Mouse (Mus musculus): ENCODE results near the gene Flii. TPM values are rescaled to one million over a fixed set of nuclear protein-coding genes. Genes with fewer than 3 reads are reported as not detected.
A peak's percentile ranks its signal among the peaks of the same experiment; 100 is the strongest.

Gene Flii
- total RNA-seq, 1 experiment from 2014 or later = 129 TPM

DNA sequence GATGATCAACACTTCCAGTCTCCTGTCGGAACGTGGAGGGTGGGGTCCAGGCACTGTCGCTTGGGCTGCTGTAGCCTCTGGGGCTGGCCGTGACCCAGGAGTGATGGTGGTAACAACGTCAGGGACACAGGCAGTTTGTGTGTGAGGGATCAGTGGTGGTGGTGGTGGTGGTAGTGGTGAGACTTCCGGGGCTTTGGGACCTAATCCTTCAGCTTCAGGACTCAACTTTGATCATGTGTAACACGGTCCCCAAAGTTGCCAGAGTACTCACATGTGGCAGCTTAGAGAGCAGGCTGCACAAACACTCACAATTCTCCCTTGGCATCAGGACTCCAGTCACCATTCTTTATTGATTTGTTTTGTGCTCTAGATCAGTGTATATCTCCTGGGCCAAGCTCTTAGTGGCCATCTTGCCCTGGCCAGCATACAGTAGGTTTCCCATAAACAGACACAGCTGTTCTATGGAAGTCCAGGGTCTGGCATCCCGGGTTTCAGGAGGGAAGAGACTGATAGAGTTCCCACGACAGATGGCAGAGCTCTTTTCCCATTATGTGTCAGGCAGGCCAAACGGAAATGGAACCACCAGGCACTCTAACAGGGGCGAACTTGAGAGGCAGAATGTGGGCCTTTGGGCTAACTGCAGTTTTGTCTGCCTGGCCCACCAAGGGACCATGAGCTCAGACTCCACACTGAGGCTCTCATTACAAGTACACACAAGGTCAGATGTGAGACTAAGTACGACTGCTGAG is 503 bp upstream of the Flii start:
- peak; percentile 11 for ATAC-seq (replicated peaks; ENCODE audit: low read depth, poor library complexity, severe bottlenecking)

- no peak for ATAC-seq (replicated peaks; ENCODE audit: low read depth, poor library complexity, severe bottlenecking)
Observed at GRCm38 (mm10) chr11:60719263-60719662, 7.8 kb downstream of the Flii start.

DNA sequence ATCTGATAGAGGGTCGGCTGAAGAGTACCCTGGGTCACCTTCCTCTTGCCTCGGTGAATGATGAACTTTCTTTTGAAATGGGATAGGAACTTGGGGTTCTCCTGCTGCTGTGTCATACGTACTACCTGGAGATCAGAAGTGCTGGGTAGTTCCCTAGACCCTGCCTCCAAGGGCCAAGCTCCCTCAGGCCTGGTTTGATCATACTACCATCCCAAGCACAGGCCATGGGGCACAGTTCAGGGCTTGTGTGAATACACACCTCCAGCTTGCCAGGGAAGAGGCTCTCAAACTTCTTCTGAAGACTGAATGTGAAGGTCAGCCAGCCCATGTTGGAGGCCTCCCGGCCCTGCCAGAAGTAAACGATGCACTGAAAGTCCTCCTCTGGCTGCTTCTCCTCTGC is 11.2 kb downstream of the Flii start:
- ATAC-seq (replicated peaks; ENCODE audit: low read depth, poor library complexity, severe bottlenecking) = no peak

DNA sequence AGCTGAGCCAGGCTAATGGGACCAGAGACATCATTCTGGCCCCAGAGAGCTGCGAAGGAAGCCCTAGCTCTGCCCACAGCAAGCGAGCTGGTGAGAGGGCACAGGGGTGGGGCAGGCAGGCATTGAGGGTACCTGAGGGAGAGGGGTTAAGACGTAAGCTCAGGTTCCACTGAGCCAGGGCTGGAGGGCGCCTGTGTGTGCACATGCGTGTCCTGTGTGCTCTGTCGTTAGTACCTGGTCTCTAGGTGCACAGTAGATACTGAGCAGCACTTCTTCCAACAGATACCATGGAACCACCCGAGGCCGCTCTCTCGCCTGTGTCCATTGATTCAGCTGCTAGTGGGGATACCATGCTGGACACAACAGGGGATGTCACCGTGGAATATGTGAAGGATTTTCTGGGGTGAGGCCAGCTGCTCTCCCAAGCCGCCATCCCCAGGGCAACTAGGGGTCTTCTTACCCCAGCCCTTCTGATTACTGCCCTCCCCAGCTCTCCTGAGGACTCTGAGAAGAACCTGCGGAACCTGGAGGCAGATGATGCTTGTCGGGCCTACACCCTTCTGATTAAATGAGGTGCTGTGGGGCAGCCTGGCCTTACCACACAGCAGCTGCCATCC is 14.3 kb downstream of the Flii start:
- no peak for ATAC-seq (replicated peaks; ENCODE audit: low read depth, poor library complexity, severe bottlenecking)

DNA sequence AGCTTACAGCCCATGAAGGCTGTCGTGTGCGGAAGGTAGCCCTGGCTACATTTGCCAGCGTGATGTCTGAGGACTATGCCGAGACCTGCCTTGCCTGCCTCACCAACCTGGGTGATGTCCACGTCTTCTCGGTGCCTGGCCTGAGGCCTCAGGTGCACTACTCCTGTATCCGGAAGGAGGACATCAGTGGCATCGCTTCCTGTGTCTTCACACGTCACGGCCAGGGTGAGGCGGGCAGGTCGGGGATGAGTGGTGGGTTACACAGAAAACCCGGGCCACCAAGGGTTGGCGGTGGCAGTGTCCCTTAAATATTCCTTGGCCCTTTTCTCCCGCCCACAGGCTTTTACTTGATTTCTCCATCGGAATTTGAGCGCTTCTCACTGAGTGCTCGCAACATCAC is 15.0 kb downstream of the Flii start:
- ATAC-seq (replicated peaks; ENCODE audit: low read depth, poor library complexity, severe bottlenecking) = no peak

GRCm38 (mm10) chr11:60711218-60711617 is 15.8 kb downstream of the Flii start:
- ATAC-seq (replicated peaks; ENCODE audit: low read depth, poor library complexity, severe bottlenecking) = no peak

- no peak for ATAC-seq (replicated peaks; ENCODE audit: low read depth, poor library complexity, severe bottlenecking)
Observed at GRCm38 (mm10) chr11:60709481-60710465, 17.3 kb downstream of the Flii start.

DNA sequence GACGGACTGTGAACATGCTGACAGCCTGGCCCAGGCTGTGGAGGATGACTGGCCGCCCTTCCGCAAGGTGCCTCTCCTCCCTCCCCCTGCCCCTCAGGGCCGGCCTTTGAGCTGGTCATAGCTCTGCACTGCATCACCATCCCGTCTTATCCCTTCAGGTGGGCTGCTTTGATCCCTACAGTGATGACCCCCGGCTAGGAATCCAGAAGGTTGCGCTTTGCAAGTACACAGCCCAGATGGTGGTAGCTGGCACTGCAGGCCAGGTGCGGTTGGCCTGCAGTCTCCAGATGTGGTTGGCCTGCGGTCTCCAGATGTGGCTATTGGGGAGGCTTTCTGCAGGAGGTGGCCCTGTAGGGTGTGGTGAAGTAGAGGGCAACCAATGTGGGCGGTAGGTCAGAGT is 18.4 kb downstream of the Flii start:
- ATAC-seq (replicated peaks; ENCODE audit: low read depth, poor library complexity, severe bottlenecking) = no peak

DNA sequence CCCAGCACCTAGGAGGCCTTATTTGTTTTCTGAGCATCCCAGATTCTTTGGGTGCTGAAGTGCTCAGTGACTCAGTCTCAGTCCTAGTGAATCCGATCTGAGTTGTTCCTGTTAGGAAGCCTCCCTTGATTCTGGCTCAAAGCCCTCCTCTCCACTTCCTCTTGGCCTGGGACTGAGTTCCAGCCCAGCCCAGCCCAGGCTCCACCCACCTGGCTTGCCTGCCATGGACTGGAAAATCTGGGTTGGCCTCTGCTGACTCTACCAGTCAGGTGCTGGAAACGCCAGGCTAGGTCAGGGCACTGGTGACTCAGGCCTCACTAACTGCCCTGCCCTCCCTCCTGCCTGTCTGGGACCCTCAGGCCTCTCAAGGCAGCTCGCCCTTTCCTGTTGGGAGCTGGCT is 19.4 kb downstream of the Flii start:
- no peak for ATAC-seq (replicated peaks; ENCODE audit: low read depth, poor library complexity, severe bottlenecking)

DNA sequence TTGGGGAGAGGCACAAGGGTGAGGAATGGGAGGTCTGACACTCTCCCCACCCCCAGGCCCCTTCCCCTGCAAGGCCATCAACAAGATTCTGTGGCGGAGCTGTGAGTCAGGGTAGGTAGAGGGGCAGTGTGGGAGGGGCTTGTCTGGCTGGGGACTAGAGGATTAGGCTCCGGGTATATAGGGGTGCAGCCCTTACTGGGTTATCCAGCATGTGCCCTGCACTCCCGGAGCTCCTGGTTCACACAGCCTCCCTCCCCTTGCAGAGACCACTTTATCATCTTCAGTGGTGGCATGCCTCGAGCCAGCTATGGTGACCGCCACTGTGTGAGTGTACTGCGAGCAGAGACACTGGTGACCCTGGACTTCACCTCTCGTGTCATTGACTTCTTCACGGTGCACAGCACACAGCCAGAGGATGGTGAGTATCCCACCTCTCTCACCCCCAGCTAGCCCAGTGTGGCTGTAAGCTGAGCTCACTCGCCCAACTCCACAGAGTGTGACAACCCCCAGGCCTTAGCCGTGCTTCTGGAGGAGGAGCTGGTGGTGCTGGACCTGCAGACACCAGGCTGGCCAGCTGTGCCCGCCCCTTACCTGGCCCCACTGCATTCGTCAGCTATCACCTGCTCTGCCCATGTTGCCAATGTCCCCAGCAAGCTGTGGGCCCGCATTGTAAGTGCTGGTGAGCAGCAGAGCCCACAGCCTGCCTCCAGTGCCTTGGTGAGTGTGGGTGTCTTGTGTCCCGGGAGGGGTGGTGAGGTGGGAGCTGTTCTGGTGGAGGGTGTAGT is 20.2 kb downstream of the Flii start:
- no peak for ATAC-seq (replicated peaks; ENCODE audit: low read depth, poor library complexity, severe bottlenecking)

DNA sequence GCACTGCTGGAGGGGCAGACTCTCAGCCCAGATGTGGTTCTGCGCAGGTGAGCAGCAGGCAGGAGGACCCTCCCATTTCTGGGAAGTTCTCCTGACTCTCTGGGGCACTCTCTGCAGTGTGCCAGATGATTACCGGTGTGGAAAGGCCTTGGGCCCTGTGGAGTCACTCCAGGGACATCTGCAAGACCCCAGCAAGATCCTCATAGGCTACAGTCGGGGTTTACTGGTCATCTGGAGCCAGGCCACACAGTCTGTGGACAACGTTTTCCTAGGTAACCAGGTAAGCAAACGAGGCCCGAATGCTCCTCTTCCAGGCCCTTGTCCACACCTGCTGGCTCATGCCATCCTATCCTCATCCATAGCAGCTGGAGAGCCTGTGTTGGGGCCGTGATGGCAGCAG is 21.0 kb downstream of the Flii start:
- no peak for ATAC-seq (replicated peaks; ENCODE audit: low read depth, poor library complexity, severe bottlenecking)

- no peak for ATAC-seq (replicated peaks; ENCODE audit: low read depth, poor library complexity, severe bottlenecking)
Observed at GRCm38 (mm10) chr11:60705255-60705654, 21.8 kb downstream of the Flii start.

DNA sequence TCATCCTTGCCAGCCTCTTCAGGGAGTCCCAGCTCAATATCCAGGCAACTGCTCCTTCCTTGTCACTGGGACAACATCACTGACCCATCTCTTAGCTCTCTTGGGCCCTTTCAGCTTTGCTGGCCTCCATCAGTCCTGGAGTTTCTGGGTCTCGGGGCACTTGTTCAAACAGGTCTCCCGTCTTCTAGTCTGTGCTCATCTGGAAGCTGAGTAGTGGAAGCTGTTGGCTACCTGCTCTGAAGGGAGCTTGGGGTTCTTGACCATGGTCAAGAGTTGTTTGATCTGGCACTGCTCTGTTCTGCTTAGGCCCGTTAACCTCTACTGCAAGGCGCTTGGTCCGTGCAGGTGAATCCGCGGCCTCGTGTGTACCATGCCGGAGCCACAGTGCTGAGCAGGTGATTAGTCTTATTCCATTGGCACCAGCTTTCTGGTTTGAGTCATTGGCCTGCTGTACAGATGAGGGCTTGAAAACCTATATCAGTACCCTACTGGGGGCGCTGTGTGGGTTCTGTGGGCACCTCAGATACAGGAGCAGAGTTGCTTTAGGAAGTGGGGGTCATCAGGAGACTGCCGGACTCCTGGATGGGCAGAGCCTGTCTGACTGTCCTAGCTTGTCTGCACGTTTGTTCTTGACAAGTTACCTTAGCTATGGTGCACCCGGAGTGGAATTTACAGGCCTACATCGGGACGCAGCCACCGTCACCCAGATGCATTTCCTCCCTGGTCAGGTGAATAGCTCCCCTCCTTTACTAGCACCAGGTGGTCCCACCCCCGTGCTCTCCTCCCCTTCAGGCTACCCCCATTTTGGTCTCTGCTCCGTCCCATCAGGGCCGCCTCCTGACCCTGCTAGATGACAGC is 22.8 kb downstream of the Flii start:
- ATAC-seq (replicated peaks; ENCODE audit: low read depth, poor library complexity, severe bottlenecking) = no peak

DNA sequence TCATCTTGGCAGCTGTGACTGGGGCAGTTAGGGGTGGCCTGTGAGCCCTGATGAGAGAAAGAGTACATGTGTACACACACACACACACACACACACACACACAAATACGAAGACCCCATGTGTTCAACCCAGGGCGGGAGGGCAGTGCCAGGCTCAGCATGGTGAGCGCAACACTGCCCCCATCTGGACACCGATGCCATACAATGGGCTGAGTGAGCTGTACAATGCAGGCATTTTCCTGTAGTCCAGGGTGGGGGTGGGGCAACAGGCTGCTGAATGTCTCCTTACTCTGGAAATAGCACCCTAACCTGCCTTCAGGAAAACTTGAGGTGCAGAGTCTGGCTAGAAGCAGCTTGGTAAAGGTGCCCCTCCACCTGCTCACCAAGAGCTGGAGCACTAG is 23.9 kb downstream of the Flii start:
- ATAC-seq (replicated peaks; ENCODE audit: low read depth, poor library complexity, severe bottlenecking) = peak; percentile 64

GRCm38 (mm10) chr11:60701611-60702010 is 25.5 kb downstream of the Flii start:
- no peak for ATAC-seq (replicated peaks; ENCODE audit: low read depth, poor library complexity, severe bottlenecking)

- ATAC-seq (replicated peaks; ENCODE audit: low read depth, poor library complexity, severe bottlenecking) = no peak
Observed at GRCm38 (mm10) chr11:60700320-60701185, 26.5 kb downstream of the Flii start.

GRCm38 (mm10) chr11:60699524-60700075 is 27.5 kb downstream of the Flii start, which contains the start of gene Llgl1:
Llgl1 (plus strand) TSS chr11:60699723.
- ATAC-seq (replicated peaks; ENCODE audit: low read depth, poor library complexity, severe bottlenecking) = peak; percentile 50

Data from common myeloid progenitor, adult 5-6 weeks (primary cell).